In genomic region chr1:69241502-69242214, GRCm38 (mm10) we compare ENCODE assay signal across 8 mouse cellular contexts.
DNase-seq lines count a peak whose midpoint lies in the region; ATAC-seq and TF ChIP-seq lines count a peak whose summit lies in the region.

No protein-coding gene starts in this region.

- H3K4me3 ChIP-seq in C2C12 (ENCODE audit: insufficient read depth, poor library complexity, severe bottlenecking), result no peak overlapping the region
- peak overlapping the region; percentile 36 for H3K4me3 ChIP-seq in embryonic facial prominence, embryonic 13.5 days
- H3K4me3 ChIP-seq in heart, embryonic 16.5 days (ENCODE audit: low read length), result peak overlapping the region; percentile 50
- 0 out of 2 replicates have a peak overlapping the region, but pooled peaks have one; percentile 3 for H3K4me3 ChIP-seq in liver, embryonic 11.5 days (ENCODE audit: low read depth, low read length)
- no peak overlapping the region; the same call in 1 of the 2 replicates for H3K4me3 ChIP-seq in thymus, adult 2 months (ENCODE audit: control insufficient read depth, insufficient read depth, low read length)

- ATAC-seq in embryonic facial prominence, embryonic 13.5 days (ENCODE audit: insufficient number of reproducible peaks, insufficient read depth, low FRiP score, low TSS enrichment, low read depth), result peak; percentile 64; the same call in 1 of the 2 replicates
- ATAC-seq in heart, embryonic 16.5 days (replicated peaks; ENCODE audit: extremely low read depth, insufficient read depth, low FRiP score), result no peak
- ATAC-seq in liver, embryonic 11.5 days (replicated peaks; ENCODE audit: low FRiP score), result no peak

- no peaks in the 10 kb centered on the region for H3K27me3 ChIP-seq in C2C12 (ENCODE audit: control insufficient read depth, insufficient read depth, insufficient read length)
- no peaks in the 10 kb centered on the region for H3K27me3 ChIP-seq in embryonic facial prominence, embryonic 13.5 days
- no peaks in the 10 kb centered on the region for H3K27me3 ChIP-seq in heart, embryonic 16.5 days (ENCODE audit: control insufficient read depth, insufficient read depth, low read length)
- no peaks in the 10 kb centered on the region for H3K27me3 ChIP-seq in liver, embryonic 11.5 days (replicated peaks; ENCODE audit: control insufficient read depth, insufficient read depth, low read length)
- H3K27me3 ChIP-seq in thymus, adult 2 months (ENCODE audit: control insufficient read depth, insufficient read depth, low read length), result no peaks in the 10 kb centered on the region

- no peaks in the 10 kb centered on the region for H3K36me3 ChIP-seq in C2C12 (ENCODE audit: control insufficient read depth, insufficient read depth)
- no peaks in the 10 kb centered on the region for H3K36me3 ChIP-seq in embryonic facial prominence, embryonic 13.5 days
- H3K36me3 ChIP-seq in heart, embryonic 16.5 days (ENCODE audit: control insufficient read depth, insufficient read depth), result no peaks in the 10 kb centered on the region
- no peaks in the 10 kb centered on the region for H3K36me3 ChIP-seq in liver, embryonic 11.5 days (ENCODE audit: control insufficient read depth, insufficient read depth, low read length)
- no peaks in the 10 kb centered on the region for H3K36me3 ChIP-seq in thymus, adult 2 months (ENCODE audit: control insufficient read depth, insufficient read depth, low read length)

- peak overlapping the region; percentile 4 for H3ac ChIP-seq in C2C12 (ENCODE audit: control insufficient read depth, insufficient read length, low read depth)

- H3K27ac ChIP-seq in embryonic facial prominence, embryonic 13.5 days, result no peak overlapping the region
- no peak overlapping the region for H3K27ac ChIP-seq in heart, embryonic 16.5 days (ENCODE audit: low read length)
- H3K27ac ChIP-seq in liver, embryonic 11.5 days (ENCODE audit: low read depth, low read length), result no peak overlapping the region
- H3K27ac ChIP-seq in thymus, adult 2 months (ENCODE audit: control insufficient read depth, insufficient read depth, low read length), result no peak overlapping the region

- H3K4me2 ChIP-seq in embryonic facial prominence, embryonic 13.5 days, result peak overlapping the region; percentile 62
- H3K4me2 ChIP-seq in heart, embryonic 16.5 days (ENCODE audit: low read depth, low read length), result peak overlapping the region; percentile 69
- H3K4me2 ChIP-seq in liver, embryonic 11.5 days, result peak overlapping the region; percentile 50

- no peaks in the 10 kb centered on the region for H3K9me3 ChIP-seq in embryonic facial prominence, embryonic 13.5 days
- H3K9me3 ChIP-seq in heart, embryonic 16.5 days (replicated peaks; ENCODE audit: control insufficient read depth, low read length), result no peaks in the 10 kb centered on the region
- no peaks in the 10 kb centered on the region; the same call in 1 of the 2 replicates for H3K9me3 ChIP-seq in liver, embryonic 11.5 days (ENCODE audit: control insufficient read depth, low read length)

- no peak for TF ChIP-seq POLR2A in thymus, adult 2 months (IDR thresholded peaks at IDR 0.05; ENCODE audit: control insufficient read depth, extremely low read depth, insufficient read depth, low read length, poor library complexity)

- peak; percentile 50 for TF ChIP-seq CTCF in C2C12 (IDR thresholded peaks at IDR 0.05; ENCODE audit: control insufficient read depth, insufficient read depth, insufficient read length)
- TF ChIP-seq CTCF in thymus, adult 2 months (IDR thresholded peaks at IDR 0.05; ENCODE audit: borderline replicate concordance, control insufficient read depth, extremely low read depth, insufficient read depth, low read length, poor library complexity), result no peak

- peak; percentile 77 for DNase-seq in adrenal gland, postnatal 14 days
- peak; percentile 58 for DNase-seq in kidney, postnatal 14 days
- DNase-seq in liver, embryonic 11.5 days (ENCODE audit: low spot score), result peak; percentile 54
- DNase-seq in natural killer cell, adult 2 months (ENCODE audit: low spot score in 2 of 2), result peak; percentile 1 to 16
- peak; percentile 53 for DNase-seq in thymus, adult 2 months

- no peaks in the 10 kb centered on the region for H3K4me1 ChIP-seq in embryonic facial prominence, embryonic 13.5 days
- peaks cover 3% of the 10 kb centered on the region; the same call in 1 of the 2 replicates for H3K4me1 ChIP-seq in heart, embryonic 16.5 days (ENCODE audit: control insufficient read depth, insufficient read depth, low read length)
- no peaks in the 10 kb centered on the region for H3K4me1 ChIP-seq in liver, embryonic 11.5 days (replicated peaks; ENCODE audit: control insufficient read depth, insufficient read depth, low read length)
- 0 out of 2 replicates have a peak, but pooled peaks cover 4% of the 10 kb centered on the region for H3K4me1 ChIP-seq in thymus, adult 2 months (replicated peaks; ENCODE audit: control insufficient read depth, insufficient read depth, low read length)

- no peaks in the 10 kb centered on the region for H3K79me2 ChIP-seq in C2C12 (ENCODE audit: control insufficient read depth, insufficient read depth)

- no peaks in the 10 kb centered on the region for H3K79me3 ChIP-seq in C2C12 (ENCODE audit: low read depth)

- peak overlapping the region; percentile 58 for H3K9ac ChIP-seq in embryonic facial prominence, embryonic 13.5 days
- peak overlapping the region; percentile 60 for H3K9ac ChIP-seq in heart, embryonic 16.5 days (ENCODE audit: low read length)
- no peak overlapping the region for H3K9ac ChIP-seq in liver, embryonic 11.5 days (ENCODE audit: low read depth, low read length)

- WGBS in embryonic facial prominence, embryonic 13.5 days, result 15% methylated on average over 11 of the region's 11 CpGs
- 21% methylated on average over 11 of the region's 11 CpGs for WGBS in heart, embryonic 16.5 days
- WGBS in liver, embryonic 11.5 days, result 23% methylated on average over 11 of the region's 11 CpGs
- whole genome bisulfite sequencing in thymus, adult 2 months, result 5% methylated on average over 11 of the region's 11 CpGs

TF ChIP-seq in C2C12, 6 proteins besides CTCF, POLR2A, EP300 and RAD21:
- TF ChIP-seq MYOG (IDR thresholded peaks at IDR 0.05; ENCODE audit: control insufficient read depth, extremely low read depth, insufficient read length), result no peak
- no peak for TF ChIP-seq MYOD1 (IDR thresholded peaks at IDR 0.05; ENCODE audit: control insufficient read depth, insufficient read length, low read depth)
- TF ChIP-seq FOSL1 (IDR thresholded peaks at IDR 0.05; ENCODE audit: insufficient read depth, low read length, poor library complexity, severe bottlenecking), result no peak
- TF ChIP-seq MAX (IDR thresholded peaks at IDR 0.05), result no peak
- no peak for TF ChIP-seq CEBPB (IDR thresholded peaks at IDR 0.05; ENCODE audit: low read depth)
- no peak for TF ChIP-seq USF1 (IDR thresholded peaks at IDR 0.05; ENCODE audit: low read depth)

Comparison
In these comparisons a context has a peak if more than half of its experiments do, and no peak if none do; other contexts are left out.
1. H3K4me3 ChIP-seq: peak in embryonic facial prominence, embryonic 13.5 days (single experiment), heart, embryonic 16.5 days (single experiment) and liver, embryonic 11.5 days (single experiment); none in C2C12 (single experiment) and thymus, adult 2 months (single experiment).
2. DNase-seq: peak in every context shown above with its lines; median percentile 77 in adrenal gland, postnatal 14 days; 58 in kidney, postnatal 14 days; 54 in liver, embryonic 11.5 days; 53 in thymus, adult 2 months; 8 in natural killer cell, adult 2 months.
3. Peak in every context shown above with its lines, with median percentiles within 50 percentile points of each other: H3K4me2 ChIP-seq.